Mouse (Mus musculus) 3134 (cell line): ENCODE measurements around the gene Aldh4a1.
A peak's percentile ranks its signal among the peaks of the same experiment; 100 is the strongest.

Experiments used
- DNase-seq: peaks from one replicate; pipeline ENCODE4 v3.0.0-alpha.2; 2011; ENCODE audit warnings: low spot score; ENCODE audit not compliant: insufficient read length; ENCODE audit errors: extremely low read depth

Gene Aldh4a1

DNA sequence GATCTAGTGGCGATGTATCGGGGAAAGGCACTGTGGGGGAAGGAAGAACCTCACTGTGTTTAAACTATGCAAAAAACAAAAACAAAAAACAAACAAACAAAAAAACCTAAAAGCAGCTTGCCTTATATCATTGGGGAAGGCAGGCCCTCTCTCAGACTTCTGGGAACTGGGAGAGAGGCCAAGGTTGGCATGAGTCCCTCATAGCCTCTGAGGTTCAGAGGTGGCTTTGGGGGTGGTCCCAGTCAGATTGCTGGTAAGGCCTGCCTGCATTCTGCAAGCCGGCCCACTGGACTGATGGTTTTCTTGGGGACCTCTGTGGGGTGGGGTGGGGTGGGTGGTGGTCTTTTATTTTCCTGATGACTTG lies 5.7 kb upstream of the Aldh4a1 start:
- DNase-seq: no peak

DNA sequence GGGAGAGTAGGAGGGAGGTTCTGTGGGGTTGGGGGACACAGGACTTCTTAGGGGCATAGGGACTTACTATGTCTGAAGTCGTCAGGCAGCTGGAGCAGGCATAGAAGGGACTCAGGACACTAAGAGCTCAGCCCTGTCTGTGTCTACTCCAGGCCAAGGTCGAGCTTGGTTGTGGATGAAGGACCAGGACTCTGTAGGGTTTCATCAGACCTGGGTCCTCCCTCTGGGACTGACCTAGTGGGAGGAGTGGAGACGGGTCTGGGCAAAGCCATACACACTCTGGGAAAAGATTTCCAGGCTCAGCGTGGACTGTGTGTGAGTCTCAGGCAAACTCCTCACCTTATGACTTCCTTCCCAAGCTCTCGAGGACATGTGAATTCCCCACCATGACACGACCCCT lies 2.9 kb upstream of the Aldh4a1 start:
- DNase-seq: no peak

DNA sequence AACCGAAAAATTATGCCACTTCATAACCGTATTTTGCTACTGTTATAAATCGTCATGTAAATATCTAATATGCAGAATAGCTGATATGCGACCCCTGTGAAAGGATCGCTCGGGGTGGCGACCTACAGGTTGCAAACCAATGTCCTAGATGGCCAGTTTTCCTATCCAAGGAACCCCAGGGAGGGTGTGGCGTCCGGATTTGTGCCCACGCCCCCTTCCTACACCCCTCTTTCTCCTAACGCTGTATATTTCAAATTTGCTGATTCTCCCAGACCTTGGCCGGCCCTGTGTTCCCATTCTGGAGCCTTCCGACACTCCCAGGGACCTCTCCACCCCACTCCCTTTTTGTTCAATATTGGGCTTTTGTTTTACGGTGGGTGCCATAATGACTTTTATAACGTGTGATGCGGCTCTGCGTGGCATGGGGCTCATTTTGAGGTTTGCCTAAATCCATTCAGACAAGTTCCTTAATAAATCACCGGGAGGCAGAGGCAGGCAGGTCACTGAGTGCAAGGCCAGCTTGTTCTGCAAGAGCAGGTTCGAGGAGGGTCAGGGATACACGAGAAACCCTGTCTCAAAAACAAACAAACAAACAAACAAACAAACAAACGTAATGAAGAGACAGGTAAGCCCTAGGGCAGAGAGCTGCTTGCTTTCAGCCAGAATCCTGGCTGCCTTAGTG lies 909 bp downstream of the Aldh4a1 start:
- DNase-seq: no peak

DNA sequence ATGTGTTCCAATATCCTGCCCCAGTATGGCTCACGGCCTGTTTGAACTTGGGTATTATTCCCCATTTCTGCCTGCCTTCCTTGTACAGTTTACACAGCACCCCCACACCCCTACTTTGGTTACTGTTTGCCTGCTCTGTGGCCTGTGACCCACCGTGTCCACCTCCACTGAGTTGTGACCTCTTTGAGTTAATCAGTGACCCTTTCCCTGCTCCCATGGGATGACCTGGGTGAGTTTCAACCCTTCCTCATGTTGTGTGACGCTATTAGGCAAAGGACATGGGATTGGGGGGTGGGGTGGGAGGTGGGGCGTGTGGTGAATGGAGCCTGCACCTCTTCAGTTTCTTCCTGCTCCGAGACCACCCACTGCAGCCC lies 1.4 kb downstream of the Aldh4a1 start:
- DNase-seq: no peak

DNA sequence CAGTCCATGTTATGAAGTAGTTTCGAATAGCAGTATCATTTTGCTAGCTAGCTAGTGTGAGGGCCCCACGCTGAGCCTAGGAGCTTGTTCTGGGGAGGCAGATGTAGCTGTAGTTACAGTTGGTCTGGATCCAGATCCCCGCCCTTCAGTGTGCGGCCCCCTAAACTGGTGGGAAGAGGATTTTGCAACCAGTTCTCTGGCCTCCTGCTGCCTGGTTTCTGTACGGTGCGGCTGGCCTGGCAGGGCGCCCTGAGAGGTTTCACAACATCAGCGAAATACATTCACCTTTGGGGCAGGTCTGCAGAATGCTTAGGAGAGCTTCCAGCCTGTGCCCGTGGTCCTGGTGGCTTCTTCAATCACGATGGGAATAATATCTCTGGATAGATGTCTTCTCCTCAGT lies 2.0 kb downstream of the Aldh4a1 start:
- no peak for DNase-seq

DNA sequence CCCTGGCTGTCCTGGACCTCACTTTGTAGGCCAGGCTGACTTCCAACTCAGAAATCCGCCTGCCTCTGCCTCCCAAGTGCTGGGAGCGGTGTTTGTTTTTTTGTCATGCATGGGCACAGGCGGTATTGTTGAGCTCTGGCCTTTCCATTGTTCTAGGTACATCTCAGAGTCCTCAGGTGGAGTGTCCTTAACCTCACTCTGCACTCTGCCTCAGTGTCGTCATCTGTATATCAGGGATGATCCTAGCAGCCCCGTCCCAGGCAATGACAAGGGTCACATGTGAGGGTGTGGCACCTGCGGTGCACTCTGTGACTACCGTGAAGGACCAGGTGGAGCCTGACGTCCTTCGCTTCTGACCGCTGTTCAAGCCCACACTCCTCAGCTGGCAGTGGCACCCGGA lies 4.7 kb downstream of the Aldh4a1 start:
- no peak for DNase-seq

DNA sequence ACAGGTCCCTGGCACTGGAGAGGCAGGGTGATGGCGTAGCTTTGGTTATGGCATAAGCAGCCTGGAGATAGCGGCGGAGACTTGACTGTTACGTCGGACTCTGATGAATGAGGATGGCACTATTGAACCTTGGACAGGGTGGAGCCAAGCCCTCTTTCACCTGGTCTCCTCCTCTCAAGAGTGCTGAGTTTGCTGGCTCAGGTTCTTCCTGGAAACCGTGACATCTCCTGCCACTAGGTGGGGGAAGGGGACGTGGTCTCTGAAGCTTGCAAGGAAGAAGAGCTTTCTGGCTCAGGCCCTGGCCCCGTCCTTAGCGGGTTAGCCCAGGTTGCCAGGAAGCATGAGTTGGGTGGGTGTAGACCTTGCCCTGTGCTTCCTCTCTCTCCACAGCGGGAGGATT lies 7.5 kb downstream of the Aldh4a1 start:
- no peak for DNase-seq

DNA sequence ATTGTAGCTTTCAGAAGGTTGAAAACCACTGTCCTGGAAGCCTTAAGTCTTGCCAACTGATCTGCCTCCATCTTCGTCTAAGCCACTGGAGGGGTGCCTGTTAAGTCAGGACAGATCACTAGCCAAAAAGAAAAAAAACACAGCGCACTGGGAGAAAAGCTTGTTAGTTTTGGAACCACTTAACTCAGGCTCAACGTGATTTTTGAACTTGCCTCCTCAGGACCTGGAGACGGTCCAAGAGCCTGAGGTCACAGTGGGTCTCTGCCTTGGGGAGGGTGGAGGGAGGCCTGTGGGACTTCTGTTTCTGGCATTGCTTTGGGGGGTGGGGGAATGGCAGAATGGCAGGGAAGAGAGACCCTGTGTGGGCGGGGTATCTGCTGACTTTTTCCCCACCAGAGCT lies 8.5 kb downstream of the Aldh4a1 start:
- no peak for DNase-seq

DNA sequence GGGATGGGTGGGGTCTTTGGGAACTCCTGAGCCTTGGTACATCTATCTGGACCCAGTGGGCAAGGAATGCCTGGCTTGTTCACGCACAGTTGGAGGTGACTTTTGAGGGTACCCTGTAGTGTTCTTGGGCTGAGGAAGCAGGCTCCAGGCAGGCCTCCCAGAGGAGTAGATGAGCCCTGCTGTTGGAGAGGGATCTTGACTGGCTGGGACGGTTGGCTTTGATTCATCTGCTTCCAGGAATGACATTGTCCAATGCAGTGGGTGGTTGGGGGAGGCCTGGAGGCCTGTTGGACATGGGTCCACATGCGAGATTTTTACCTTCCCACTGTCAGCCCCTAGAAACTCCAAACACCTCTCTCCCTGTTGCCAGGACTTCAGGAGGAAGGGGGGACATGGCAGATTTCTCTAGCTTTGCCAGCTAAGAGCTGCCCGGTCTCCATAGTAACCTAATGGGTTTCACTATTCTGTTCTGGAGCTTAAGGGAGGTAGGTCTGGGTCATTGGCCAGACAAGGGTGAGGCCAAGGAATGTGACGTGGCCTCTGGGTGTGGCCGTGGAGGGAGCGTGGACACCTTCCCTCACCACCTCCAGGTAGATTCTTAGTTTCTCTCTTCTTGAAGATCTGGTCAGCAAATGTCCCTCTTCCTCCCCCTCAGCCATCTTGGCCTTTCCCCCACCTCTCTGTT lies 9.0 kb downstream of the Aldh4a1 start:
- DNase-seq: no peak

DNA sequence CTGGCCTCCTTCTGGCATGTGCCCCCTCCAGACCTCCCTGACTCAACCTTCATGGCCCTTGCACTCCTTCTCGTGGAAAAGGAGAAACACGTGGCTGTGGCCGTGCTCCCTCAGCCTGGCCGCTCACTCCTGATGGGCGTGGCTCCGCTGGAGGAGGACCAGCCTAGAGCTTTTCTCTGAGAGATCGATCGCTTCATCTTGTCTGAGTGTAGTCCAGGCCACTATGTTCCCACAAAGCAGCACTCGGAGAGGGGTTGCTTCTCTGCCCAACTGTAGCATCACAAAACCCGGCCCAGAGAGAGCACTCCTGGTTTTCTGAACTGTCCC lies 9.6 kb downstream of the Aldh4a1 start:
- DNase-seq: no peak

DNA sequence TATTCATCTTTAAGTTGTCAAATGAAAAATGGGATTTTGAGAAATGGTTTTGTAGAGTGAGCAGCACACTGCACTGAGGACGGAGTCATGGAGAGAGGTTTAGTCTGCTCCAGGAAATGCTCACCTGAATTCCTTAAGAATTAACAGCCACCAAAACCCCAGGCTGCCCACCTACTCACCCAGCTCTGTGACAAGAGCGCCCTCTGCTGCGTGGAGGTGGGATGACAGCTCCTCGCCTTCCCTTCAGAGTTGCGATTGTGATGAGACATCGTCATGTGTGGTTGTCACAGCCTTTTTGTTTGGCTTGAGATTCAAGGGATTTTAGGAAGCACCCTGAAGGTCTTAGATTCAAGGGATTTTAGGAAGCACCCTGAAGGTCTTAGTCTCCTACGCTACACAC lies 13.7 kb downstream of the Aldh4a1 start:
- no peak for DNase-seq

DNA sequence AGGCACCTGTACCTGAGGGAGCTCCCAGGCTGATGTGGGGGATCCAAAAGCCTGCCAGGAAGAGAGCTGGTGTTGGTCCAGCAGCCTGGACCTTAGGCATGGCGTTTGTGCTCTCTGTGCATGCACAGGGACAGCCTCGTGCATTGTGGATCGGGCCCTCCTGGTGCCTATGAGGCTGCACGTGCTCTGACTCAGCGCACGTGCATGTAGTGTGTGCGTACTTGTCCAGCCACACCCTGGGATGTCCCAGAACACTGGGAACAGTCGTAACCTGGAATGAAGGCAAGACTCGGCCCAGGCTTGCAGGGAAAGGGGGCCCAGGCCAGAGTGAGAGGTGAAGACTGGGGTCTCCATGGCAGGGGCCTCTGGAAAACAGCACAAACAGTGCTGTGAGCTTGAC lies 15.2 kb downstream of the Aldh4a1 start:
- no peak for DNase-seq

DNA sequence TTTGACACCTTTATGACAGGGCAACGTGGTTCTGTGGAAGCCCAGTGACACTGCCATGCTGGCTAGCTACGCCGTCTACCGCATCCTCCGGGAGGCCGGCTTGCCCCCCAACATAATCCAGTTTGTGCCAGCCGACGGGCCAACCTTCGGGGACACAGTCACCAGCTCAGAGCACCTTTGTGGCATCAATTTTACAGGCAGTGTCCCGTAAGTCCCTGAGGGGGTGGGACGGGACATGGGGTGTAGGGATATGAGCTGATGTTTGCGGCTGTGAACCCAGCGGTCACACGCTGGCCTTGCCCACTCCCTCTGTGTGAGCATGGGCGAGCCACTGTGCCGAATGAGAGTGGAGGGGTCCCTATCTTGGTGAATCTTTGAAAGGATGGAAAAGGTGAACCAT lies 15.7 kb downstream of the Aldh4a1 start:
- no peak for DNase-seq

DNA sequence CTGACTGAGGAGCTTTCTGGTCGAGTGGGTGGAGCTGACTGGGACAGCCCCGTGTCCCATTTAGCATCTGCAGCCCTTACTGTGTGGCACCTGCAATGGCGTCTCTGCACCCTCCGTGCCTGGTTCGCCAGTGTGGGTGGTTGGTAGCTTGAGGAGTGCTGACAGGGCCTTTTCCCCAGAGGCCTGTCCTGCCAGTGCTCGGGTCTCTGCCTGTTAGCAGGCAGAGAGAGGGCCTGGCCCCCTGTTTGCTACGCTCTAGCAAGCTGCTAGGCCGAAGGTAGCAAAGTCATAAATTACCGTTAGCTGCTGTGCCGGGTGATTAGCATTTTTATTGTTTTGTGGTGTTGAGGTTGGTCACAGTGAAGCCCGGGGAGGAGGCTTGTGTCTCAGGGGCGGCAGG lies 17.1 kb downstream of the Aldh4a1 start:
- no peak for DNase-seq

DNA sequence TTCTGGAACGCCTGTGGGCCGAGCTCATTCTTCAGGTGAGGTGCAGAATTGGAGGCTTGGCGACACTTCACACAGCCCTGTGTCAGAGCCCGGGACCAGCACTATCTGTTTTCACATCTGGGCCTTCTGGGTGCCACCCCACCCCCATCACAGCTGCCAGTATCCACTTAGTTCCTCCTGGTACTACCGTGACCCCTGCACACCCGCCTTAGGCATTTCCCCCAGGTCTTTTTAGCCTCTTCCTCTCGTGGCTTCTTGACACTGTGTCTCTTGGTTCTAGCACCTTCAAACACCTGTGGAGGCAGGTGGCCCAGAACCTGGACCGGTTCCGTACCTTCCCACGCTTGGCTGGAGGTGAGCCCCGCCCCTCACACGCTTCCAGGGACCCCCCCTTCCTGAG lies 17.7 kb downstream of the Aldh4a1 start:
- no peak for DNase-seq

DNA sequence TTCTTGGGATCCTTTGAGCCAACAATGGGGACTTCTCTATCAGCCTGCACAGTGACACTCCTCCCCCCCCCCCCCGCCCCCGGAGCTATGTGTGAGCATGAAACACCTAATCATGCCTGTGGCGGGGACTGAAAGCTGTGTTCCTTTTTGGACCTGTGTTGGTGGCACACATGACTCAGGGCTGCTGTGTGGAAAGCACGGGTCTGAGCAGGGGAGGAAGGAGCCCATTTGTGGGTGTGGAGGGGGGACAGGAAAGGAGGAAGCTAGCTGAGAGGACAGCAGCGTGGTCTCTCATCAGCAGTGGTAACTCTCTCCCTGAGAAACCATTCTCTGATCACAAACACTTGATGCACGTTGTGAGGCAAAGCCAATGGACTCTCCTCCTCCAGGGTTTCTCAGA lies 18.1 kb downstream of the Aldh4a1 start:
- no peak for DNase-seq

DNA sequence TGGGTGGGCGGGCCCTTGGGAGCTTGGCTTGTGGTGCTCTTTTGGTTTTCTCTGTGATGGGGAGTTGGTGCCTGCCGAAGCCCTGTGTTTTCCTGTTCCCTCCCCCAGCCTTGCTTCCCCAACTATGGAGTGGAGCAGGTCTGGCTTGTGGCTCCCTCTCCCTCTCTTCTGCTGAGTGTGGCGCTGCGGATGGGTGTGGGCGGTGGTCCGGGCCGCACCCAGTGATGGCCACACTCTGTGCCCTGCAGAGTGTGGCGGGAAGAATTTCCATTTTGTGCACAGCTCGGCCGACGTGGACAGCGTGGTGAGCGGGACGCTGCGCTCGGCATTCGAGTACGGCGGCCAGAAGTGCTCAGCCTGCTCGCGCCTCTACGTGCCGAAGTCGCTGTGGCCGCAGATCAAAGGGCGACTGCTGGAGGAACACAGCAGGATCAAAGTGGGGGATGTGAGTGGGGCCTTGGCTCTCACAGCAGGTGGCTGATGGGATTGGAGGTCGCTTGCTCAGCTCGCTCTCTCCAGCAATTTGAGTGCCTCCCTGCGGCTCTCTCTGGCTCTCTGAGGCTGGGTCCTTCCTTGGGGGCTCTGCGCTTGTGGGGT lies 19.3 kb downstream of the Aldh4a1 start:
- DNase-seq: no peak

DNA sequence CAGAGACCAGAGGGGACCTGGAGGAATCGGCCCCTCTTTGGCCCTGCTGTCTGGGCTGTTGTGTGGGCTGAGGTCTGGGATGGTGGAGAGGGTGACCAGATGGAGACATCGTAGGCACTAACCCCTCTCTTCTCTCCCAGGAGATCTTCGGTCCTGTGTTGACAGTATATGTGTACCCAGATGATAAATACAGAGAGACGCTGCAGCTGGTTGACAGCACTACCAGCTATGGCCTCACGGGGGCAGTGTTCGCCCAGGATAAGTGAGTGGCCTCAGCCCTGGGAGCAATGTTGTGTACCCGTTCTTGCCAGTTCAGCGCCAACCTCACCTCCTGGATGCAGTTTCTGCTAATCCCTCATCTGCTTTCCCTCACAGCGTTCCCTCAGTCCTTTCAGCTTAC lies 21.3 kb downstream of the Aldh4a1 start:
- DNase-seq: peak; percentile 44

DNA sequence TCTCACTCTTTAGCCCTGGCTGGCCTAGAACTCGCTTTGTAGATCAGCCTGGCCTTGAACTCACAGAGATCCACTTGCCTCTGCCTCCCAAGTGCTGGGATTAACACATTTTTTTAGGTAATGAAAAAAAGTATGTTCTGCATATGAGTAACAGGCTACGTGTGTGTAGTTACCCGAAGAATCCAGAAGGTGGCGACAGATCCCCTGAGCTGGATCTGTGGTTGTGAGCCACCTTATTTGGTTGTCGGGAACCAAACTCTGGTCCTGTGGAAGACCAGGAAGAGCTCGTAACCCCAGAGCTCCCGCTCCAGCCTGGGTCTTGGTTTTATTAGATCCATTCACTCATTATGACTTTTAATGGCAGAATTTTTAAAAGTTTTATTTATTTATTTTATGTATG lies 24.2 kb downstream of the Aldh4a1 start:
- no peak for DNase-seq

DNA sequence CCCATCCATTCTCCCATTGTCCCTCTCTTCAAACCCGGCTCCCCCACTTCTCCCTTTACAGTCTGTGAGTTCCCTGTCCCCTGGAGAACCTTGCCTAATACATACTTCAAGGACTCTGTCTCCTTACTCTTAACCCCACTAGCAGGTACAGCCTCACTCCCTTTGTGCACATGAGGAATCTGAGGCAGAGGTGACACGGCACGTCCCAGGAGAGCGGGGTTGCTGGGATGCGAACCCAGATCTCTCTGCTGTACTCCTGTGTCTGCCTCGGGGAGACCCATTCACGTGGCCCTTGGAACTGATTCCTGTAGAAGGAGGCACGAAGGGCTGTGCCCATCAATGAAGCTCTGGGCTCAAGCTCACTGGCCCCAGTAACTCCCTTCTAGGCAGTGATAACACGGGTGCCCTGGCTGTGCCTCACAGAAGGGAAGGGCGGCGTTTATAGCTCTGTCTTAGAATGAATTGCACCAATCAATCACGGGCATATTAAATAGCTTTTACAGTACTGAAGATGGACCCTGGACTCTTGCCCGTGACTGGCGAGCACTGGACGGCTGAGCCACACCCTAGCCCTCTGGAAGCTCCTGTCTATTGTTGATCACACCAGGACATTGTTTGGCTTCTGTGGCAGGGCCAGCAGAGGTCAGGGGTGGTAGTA lies 27.5 kb downstream of the Aldh4a1 start:
- no peak for DNase-seq

DNA sequence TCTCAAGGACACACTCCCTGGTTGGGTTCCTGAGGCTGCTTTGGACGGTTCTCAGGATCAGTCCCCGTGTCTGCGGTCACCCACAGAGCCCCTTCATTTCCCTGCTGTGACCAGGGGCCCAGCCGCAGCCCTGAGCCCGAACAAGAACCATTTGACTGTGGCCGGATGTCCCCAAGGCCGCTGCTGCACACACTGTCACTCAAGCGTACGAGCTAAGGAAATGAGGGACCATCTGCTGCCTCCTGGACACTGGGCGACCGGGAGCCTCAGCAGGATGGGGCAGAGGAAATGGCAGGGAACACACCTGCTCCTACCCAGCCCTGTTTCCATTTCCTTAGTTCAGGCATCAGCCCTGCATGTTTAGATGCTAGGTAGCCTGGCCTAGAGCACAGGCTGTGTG lies 28.2 kb downstream of the Aldh4a1 start:
- no peak for DNase-seq

DNA sequence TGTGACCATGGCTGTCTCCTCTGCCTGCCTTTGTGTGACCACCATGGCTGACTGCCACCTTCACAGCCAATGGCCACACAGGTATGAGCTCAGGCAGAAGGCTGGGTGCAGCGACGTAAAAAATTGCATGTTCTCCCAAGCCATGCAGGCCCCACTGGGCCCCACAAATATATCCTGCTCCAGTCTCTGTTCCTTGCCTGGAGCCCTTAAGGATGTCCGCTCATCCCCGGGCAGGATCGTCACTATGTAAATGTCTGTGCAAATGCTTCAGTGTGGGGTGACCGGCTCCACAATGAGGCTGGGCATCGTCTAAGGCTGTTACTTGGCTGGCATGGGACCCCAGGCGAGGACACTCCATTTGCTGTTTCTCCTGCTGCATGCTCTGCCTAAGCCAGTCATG lies 30.6 kb downstream of the Aldh4a1 start, which contains the start of gene Tas1r2:
Gene Tas1r2, plus strand, starts transcription at position 301 of the 400 bp plus-strand sequence.
- no peak for DNase-seq
